Mouse (Mus musculus): ENCODE data around the gene Svs6.

GRCm38 (mm10) chr2:164352697-164353096, 36.1 kb downstream of the Svs6 start:
- no peak for TF ChIP-seq CTCF (IDR thresholded peaks at IDR 0.05; ENCODE audit: low read depth)
- no peak for TF ChIP-seq EP300 (optimal IDR thresholded peaks at IDR 0.05)
